Mouse (Mus musculus): ENCODE measurements around the gene Trarg1.

DNA sequence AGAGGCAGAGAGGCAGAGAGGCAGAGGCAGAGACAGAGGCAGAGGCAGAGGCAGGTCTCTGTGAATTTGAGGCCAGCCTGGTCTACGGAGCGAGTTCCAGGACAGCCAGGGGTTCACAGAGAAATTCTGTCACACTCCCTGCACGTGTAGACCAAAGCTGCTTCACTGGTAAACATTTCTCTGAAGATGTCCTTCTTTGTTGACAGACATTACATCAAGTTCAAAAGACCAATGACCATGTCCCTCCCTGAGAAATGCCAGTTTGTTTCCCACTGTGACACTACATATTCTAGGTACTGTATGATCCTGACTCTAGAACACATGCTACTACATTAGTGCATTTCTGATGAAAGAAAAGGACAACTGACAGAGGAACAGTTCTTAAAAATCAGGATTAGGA lies 51.0 kb downstream of the Trarg1 start:
- TF ChIP-seq CTCF (IDR thresholded peaks at IDR 0.05) (no peak), EP300 (IDR thresholded peaks at IDR 0.05) (no peak)
